Mouse (Mus musculus) left cerebral cortex, postnatal 10 days (tissue): ENCODE data around the gene Hist2h2ac. TPM values are rescaled to one million over a fixed set of nuclear protein-coding genes. Genes with fewer than 3 reads are reported as not detected.
A peak's percentile ranks its signal among the peaks of the same experiment; 100 is the strongest.
"Not testable (repeated sequence)": the region's sequence is repeated elsewhere in the genome, so short reads cannot be mapped to it uniquely, and the experiment has no call there.

Experiments
- DNase-seq, 2 experiments: peaks; one replicate each; pipeline ENCODE4 v3.0.0; 2021 to 2022; ENCODE audit warnings: low spot score in 2 of 2, mixed read lengths in 1 of 2; ENCODE audit errors: extremely low spot score in 1 of 2
- intact Hi-C: fragments of 180-260 bp; cut with DNase I; formaldehyde crosslinking; loops from one replicate; pipeline ENCODE4 v1.15.1; 2025
- total RNA-seq, 2 experiments: library from RNA; stranded (reverse); gene quantifications; 2 replicates each; pipeline ENCODE4 v1.2.3; 2021

Gene Hist2h2ac
- total RNA-seq, 2 experiments from 2014 or later = 34.2 to 37.9 TPM

DNA sequence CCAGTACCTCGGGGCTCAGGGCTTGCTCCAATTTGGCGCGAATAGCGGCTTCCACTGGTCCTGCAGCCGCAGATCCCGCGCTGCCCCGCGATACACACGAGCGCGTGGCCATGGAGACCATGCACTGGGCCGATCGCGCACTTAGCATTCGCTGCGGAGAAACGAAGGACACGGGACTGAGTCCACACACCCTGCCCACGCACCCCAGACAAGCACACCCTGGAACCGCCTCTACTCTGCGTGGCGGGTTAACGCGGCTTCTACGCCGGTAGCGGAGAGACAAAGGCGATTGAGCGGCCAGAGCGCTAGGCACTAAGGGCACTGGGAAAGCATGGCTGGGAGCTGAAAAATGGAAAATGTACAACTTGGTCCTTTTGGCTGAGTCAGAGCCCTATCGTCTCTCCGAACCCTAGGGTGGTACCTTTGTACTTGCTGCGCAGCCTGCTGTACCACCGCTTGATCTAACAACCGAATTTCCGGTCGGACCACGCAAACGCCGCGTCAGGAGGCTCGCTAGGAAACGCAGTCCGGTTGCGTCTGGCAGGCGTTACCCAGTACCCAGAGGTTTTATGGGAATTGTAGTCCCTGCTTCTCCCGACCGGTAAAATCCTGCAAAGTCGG is 23.4 kb downstream of the Hist2h2ac start:
- peak; percentile 91 to 92 for DNase-seq
- intact Hi-C loops = no loop called here

DNA sequence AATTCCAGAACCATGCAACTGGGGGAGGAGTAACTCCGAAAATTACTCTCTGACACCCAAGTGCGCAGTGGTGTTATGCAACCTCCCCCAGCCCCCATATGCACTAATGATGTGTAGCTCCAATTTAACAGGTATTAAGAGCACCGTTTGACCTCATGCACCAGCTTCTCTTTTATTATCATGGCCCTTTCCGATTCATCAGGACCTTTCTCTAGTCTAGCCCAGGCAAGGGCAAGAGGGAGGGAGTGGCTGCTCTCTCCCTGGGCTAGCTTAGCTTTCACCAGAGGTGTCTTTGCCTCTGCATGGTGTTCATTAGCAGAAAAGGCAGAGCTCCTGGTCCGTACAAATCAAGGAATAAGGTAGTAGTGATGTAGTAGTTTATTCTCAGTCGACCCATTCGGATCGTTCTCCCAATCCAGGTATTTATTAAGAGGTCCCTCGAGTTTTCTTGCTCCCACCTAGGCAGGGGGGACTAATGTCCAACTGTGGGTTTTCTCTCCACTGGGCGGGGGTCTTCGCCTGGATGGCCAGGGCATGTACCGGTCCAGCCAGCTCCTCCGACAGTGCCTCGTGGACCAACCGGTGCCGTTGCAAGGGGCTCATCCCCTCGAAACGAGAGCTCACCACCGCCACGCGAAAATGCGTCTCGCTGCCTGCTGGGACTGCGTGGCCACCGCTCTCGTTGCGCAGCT is 24.1 kb downstream of the Hist2h2ac start:
- no peak for DNase-seq
- intact Hi-C loops = no loop called here

DNA sequence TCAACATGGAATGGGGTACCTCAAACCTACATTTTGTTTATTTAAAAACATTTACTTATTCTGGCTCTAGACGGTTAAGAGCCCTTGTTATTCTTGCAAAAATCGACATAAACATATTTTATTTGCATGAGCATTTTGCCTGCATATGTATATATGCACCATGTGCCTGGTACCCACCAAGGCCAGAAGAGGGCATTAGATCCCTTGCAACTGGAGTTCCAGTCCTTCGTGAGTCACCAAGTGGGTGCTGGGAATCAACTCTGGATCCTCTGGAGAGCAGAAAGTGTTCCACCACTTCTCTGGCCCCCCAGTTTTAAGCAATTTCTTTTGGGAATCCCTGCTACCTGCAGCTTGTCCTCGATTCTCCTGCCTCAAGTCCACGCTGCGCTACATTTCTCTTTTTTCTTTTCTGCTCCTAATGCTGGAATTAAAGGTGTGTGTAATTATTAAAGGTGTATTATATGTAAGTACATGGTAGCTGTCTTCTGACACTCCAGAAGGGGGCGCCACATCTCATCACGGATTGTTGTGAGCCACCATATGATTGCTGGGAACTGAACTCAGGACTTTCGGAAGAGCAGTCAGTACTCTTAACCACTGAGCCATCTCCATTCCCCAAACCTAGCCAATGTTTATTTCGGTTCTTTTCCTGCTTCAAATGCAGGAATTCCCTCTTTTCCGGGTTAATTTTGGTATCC is 24.9 kb downstream of the Hist2h2ac start:
- DNase-seq = peak in 1 of 2 experiments; percentile 47
- intact Hi-C loops = no loop called here

DNA sequence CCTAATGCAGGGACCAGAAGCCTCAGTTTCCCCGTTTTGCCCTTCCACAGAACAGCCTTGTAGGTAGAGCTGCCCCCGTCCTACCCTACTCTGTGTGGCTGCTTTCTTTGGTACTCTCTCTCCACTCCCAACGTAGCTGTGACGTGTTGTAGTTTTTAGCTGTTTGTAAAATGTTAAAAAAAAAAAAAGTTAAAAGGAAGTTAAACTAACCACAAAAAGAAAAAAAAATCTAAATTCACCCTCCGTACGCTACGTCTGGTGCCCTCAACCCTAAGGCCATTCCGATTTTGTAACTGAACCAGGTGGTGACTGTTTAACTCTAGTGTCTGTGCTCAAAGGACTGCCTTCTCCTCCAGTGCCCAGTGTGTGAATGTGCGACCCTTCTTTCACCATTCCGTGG is 25.7 kb downstream of the Hist2h2ac start:
- DNase-seq = no peak
- intact Hi-C loops = no loop called here

DNA sequence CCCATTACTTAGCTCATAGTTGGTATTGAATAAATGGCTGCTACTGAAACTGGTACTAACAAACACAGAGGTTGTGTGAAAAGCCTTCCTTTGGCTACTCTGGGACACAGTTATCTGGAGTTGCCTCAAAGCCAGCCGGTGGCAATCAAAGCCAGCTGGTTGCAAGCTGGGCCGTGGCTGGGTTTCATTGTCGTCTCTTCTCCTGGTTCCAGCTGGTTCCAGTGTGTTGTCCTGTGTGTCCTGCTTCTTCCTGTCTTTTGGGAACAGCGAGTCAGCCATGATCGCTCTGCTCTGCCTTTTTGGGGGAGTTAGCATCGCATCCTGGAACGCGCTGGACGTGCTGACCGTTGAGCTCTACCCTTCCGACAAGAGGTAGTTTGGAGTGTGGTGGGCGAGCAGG is 27.7 kb downstream of the Hist2h2ac start:
- intact Hi-C loops = no loop called here
- DNase-seq = peak in 1 of 2 experiments; percentile 18

DNA sequence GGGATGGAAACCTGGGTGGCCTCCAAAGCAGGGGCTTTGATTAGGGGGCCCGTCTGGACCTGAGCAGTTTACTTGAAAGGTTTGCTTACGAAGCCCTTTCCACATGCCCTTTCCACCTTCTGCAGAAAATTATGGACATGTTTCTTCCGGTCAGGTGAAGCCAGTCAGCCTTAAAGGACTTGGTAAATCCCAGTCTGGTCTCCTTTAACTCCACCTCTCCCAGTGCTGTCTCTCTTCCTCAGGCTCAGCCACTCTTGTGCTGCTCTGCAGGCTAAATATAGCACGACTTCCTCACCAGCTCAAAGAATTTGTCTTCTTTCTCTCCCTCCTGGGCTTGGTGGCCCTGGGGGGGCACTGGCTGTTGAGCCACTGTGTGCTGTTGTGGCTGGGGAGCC is 38.3 kb downstream of the Hist2h2ac start:
- no peak for DNase-seq
- intact Hi-C loops = no loop called here

DNA sequence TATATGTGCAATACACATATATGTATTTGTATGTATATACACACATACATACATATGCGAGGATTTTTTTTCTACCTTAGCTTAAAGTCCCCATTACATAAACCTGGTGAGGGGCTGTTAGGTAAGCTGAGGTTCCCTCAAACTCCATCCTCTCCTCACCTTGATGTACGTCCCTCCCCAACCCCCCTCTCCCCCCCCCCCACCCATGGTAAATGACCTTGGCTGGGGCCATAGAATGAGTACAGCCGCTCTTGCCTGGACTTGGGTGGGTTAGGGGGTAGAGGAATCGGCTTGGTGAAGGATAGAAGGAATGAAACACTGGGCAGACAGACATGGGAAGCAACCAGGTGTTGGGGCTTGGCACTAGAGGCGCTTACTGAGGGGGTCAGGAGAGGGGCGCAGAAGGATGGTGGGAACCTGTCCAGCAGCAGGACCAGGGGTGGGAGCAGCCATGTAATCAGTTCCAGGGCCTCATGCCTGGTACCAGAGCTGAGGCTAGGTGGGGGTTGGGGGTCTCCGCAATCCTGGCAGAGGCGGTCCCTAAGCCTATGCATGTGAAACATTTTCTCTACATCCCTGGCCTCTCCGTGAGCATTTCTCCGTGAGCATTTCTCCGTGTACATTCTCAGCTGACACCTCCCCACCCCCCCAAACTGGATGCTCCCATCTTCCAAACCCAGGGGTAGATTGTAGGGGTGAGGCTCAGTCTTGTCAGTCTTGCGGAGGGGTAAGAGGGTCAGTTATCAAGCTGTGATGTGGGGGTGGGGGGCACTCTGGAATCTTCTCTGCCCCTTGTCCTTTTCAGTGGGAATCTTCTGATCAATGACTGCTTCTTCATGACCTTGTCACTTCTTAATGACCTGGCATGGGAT is 38.9 kb downstream of the Hist2h2ac start:
- intact Hi-C loops = no loop called here
- peak in 1 of 2 experiments; percentile 50 for DNase-seq

DNA sequence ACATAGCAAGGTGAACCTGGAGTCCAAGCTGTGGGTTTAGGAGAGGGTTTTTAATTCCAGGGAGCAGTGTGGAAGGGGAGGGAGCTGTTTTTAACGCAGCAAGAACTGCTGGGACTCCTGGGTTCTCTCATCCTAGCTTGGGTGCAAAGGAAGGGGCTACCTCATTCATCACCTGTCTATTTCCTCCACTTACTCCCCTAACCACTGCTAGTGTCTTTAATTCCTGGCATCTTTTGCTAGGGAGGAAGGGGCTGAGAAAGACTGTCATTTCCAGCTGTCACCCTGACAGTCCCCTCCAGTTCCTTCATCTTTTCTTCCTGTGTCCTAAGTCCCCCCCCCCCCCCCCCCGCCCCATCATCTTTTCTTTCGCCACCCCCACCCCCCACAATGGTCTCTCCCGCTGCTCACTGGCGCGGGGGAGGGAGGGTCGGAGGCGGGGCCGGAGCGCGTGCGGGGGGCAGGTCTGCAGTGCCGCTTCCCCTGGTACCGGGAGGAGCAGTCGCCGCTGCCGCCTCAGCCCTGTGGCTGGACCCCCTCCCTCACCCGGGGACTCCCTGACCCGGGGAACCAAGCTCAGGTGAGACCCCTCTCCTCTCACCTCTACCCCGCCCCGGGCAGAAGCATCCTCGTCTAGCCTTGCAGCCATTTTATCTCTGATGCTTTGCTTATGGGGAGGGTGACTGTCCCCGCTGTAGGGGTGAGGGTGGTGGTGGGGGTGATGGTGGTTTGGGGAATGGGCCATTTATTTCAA is 39.8 kb downstream of the Hist2h2ac start, which contains the start of gene Sv2a:
Gene Sv2a, plus strand, starts transcription at position 425 of the 751 bp plus-strand sequence.
- intact Hi-C loops = no loop called here
- DNase-seq = peak; percentile 71 to 89

DNA sequence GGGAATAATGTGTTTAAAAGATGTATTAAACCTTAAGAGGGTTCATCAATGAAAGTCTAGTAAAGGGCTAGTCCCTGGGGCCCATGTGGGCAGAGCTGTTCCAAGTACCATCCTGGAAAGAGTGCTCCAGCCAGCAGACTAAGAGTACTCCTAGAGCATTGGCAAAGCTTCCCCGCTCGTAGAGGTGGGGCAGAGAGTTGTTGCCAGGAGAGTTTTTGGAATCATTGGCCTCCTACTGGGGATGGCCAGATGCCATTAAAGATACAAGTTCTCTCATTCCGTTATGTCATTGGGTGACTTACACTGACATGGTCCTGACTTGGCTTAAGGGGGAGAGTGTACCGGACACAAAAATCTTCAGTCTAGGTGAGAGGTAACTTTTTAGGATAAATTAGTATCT is 41.1 kb downstream of the Hist2h2ac start:
- no peak for DNase-seq
- intact Hi-C loops = no loop called here

DNA sequence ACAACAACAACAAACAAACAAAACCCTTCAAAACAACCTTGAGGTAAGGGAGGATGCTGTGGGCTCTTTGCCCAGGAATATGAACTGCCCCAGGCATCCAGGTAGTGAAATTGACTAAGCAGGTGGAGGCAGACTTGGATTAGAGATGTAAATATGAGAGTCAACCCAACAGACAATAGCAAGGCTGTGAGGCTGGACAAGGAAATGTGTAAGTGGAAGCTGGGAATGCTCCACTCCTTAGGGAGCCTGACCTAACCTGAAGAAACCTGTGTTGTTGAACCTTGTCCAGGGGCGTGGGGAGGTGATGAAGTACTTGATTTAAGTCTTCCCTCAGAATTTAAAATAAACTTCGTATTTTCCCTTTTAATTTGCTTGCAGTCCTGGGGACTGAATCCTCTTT is 41.8 kb downstream of the Hist2h2ac start:
- DNase-seq = no peak

DNA sequence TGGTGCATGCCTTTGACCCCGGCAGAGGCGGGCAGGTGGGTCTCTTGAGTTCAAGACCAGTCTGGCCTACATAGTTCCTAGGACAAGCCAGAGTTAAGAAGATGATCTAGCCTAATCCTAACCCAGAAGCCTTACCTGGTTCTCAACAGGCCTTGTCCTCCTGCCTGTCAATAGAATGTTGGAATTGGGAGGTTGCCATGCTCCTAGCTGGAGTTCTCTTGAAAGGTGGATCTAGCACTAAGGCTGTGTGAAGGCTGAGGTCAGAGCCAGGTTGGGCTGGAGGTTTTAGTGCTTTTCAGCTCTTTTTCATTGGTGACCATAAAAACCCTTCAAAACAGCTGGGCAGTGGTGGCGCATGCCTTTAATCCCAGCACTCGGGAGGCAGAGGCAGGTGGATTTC is 42.3 kb downstream of the Hist2h2ac start:
- intact Hi-C loops = no loop called here
- no peak for DNase-seq

More for the DNA sequence above, 41.8 kb downstream of the Hist2h2ac start:
- intact Hi-C loops = no loop called here

DNA sequence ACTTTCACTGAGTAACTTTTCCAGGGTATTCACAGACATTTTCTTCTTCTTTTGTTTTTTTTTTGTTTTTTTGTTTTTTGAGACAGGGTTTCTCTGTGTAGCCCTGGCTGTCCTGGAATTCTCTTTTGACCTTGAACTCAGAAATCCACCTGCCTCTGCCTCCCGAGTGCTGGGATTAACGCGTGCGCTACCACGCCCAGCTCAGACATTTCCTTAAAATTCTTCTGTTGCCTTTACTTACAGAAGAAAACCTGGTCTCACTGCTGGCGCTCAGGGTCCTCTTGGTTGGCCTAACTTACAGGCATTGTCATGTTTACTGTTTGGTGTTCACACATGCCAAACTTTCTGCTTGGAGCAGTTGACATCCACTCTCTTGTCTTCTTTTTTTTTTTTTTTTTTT is 45.4 kb downstream of the Hist2h2ac start:
- no peak for DNase-seq
- intact Hi-C loops = no loop called here

DNA sequence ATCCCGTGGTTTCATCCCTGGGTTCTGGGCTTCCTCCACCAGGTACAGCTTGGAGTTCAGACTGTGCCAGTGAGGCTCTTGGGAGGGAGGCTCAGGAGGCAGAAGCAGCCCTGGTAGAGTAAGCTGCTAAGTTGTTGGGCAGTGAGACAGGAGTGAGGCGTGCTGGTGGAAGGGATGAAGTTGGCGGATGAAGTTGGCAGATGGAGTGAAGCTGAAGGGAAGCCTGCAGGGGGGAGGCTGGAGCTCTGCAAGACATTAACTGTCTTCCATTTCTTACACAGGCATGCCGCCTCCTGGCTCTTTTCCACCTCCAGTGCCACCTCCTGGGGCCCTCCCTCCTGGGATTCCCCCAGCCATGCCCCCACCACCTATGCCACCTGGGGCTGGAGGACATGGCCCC is 46.6 kb downstream of the Hist2h2ac start:
- DNase-seq, intact Hi-C loops: not testable (repeated sequence)

DNA sequence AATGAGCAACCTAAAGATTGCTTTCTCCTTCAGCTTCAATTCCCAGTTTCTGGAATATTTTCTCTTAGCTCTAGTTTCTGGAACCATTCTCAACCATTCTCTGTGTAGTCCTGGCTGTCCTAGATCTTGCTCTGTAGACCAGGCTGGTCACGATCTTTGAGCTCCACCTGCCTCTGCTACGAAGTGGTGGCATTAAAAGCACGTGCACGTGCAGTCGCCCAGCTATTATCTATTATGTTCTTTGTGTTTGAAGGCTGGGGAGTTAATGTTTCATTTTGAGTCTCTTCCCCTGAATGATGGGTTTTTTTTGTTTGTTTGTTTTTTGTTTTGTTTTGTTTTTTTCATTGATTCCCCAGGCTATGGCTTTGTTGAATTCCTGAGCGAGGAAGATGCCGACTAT is 47.5 kb downstream of the Hist2h2ac start:
- DNase-seq = no peak
- intact Hi-C loops = no loop called here

DNA sequence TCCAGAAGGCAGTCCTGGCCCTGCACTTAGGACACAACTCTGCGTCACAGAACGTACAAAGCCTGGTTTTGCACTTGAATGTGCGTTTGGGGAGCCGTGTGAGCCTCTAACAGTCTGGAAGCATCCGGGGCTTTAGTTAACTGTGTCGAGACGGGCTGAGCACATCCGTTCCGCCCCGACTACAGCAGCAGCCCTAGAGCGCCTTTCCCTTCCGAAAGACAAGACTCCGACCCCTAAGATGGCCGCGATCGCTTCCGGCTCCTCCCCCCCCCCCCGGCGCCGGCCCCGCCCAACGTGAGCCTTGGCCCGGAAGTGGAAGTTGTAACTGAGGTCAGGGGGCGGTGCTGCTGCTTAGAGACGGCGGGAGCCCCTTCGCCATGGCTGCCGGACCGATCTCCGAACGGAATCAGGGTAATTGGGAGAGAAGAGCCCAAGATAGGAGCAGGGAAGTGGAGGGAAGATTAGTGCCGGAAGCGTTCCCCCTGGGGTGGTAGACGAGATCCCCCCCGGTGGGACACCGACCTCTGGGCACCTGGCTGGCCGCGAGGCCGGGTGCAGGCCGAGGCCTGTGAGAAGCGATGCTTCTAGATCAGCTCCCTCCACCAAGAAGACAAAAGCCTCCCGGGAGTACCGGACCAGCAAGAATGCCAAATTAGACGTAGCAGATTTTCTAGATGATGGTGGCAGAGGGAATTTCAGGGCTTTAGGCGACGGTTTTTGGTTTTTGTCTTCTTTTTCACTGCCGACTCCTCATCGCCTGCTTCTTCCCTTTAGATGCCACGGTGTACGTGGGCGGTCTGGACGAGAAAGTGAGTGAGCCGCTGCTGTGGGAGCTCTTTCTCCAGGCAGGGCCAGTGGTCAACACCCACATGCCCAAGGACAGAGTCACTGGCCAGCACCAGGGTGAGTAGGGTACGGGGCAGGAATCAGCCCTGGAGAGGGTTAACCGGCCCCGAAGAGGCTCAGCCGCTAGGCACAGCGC is 48.2 kb downstream of the Hist2h2ac start, which contains the start of gene Sf3b4:
Gene Sf3b4, plus strand, starts transcription at position 136 of the 982 bp plus-strand sequence.
- intact Hi-C loops = no loop called here

DNA sequence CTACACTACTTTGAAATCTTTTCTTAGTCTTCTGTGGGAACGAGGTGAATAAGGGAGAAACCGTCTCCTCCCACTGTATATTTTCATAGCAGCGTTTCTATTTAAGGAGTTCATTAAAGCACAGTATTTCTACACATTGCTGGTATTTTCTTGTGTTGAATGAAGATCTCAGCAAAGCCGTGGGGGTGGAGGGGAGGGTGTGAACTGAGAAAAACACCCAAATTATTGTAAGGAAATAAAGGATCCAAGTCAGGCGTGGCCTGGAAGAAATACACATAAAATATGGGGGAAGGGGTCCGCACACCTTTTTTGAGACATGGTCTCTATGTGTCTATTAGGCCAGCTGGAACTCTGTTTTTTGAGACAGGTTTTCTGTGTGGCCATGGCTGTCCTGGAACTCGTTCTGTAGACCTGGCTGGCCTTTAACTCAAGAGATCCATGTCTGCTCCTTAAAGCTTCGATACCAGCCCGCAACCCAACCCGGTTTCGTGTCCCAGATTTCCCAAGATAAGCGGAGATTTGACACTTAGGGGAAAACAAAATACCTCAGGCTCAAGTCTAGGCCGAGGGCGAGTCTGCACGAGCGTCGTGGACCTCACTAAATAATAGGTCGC is 49.0 kb downstream of the Hist2h2ac start:
- no peak for DNase-seq

More for the DNA sequence above, 48.2 kb downstream of the Hist2h2ac start, which contains the start of gene Sf3b4:
- DNase-seq = peak; percentile 83 to 90

More for the DNA sequence above, 49.0 kb downstream of the Hist2h2ac start:
- intact Hi-C loops = no loop called here
